Mouse (Mus musculus) MEL (cell line): ENCODE measurements around the gene Ocrl. TPM values are rescaled to one million over a fixed set of nuclear protein-coding genes. Genes with fewer than 3 reads are reported as not detected.

Source experiments
- DNase-seq: peaks from one replicate; pipeline ENCODE4 v3.0.0; 2011; ENCODE audit warnings: low read depth, low spot score
- H3K27ac ChIP-seq: 2 replicates; pipeline ENCODE4 v1.5.1; 2012; ENCODE audit warnings: low read depth, mild to moderate bottlenecking, control low read depth, low read length, moderate library complexity; ENCODE audit not compliant: control insufficient read depth
- H3K27me3 ChIP-seq, 2 experiments: fragments of 150-350 bp in 1 of 2; sonication (generic) in 1 of 2; 2 replicates each; pipeline ENCODE4 v1.6.1; 2012; ENCODE audit warnings: low read length in 2 of 2, mild to moderate bottlenecking in 2 of 2, improper control_type of control experiment in 1 of 2, moderate library complexity in 1 of 2; ENCODE audit not compliant: insufficient read depth in 2 of 2, control insufficient read depth in 1 of 2
- H3K36me3 ChIP-seq, 2 experiments: 2 replicates each; pipeline ENCODE4 v1.6.1; 2012 to 2014; ENCODE audit warnings: low read length in 2 of 2, improper control_type of control experiment in 1 of 2, inconsistent platforms in 1 of 2, mild to moderate bottlenecking in 1 of 2; ENCODE audit not compliant: insufficient read depth in 2 of 2, control insufficient read depth in 1 of 2
- H3K4me1 ChIP-seq, 2 experiments: fragments of 150-350 bp in 1 of 2; sonication (generic) in 1 of 2; 2 replicates each; pipeline ENCODE4 v1.6.1; 2012; ENCODE audit warnings: low read length in 2 of 2, improper control_type of control experiment in 1 of 2, mild to moderate bottlenecking in 1 of 2; ENCODE audit not compliant: insufficient read depth in 2 of 2, control insufficient read depth in 1 of 2
- H3K4me3 ChIP-seq, 2 experiments: fragments of 150-350 bp in 1 of 2; sonication (generic) in 1 of 2; 2 replicates each; pipeline ENCODE4 v1.5.1; 2012; ENCODE audit warnings: low read depth in 2 of 2, low read length in 2 of 2, mild to moderate bottlenecking in 2 of 2, moderate library complexity in 2 of 2, control low read depth in 1 of 2, improper control_type of control experiment in 1 of 2; ENCODE audit not compliant: control insufficient read depth in 1 of 2, insufficient read depth in 1 of 2
- H3K79me2 ChIP-seq: 2 replicates; pipeline ENCODE4 v1.6.1; 2012; ENCODE audit warnings: mild to moderate bottlenecking, low read length, moderate library complexity; ENCODE audit not compliant: control insufficient read depth, poor library complexity, insufficient read depth
- H3K9ac ChIP-seq: 2 replicates; pipeline ENCODE4 v1.6.1; 2012; ENCODE audit warnings: low read depth, mild to moderate bottlenecking, control low read depth, low read length, moderate library complexity; ENCODE audit not compliant: control insufficient read depth, poor library complexity, severe bottlenecking
- H3K9me3 ChIP-seq: fragments of 150-350 bp; sonication (generic); replicated peaks from 2 replicates; pipeline ENCODE4 v1.6.1; 2012; ENCODE audit warnings: mild to moderate bottlenecking, low read length, improper control_type of control experiment, moderate library complexity; ENCODE audit not compliant: insufficient read depth
- BHLHE40 ChIP-seq: IDR thresholded peaks from 2 replicates; pipeline ENCODE4 v1.6.1; 2012; ENCODE audit warnings: low read depth, mild to moderate bottlenecking, inconsistent platforms, low read length, improper control_type of control experiment, borderline replicate concordance
- E2F4 ChIP-seq: IDR thresholded peaks from 2 replicates; pipeline ENCODE4 v1.6.1; 2011; ENCODE audit warnings: low read depth, low read length, improper control_type of control experiment, borderline replicate concordance
- GABPA ChIP-seq: IDR thresholded peaks from 2 replicates; pipeline ENCODE4 v1.6.1; 2012; ENCODE audit warnings: low read depth, mild to moderate bottlenecking, inconsistent platforms, low read length, improper control_type of control experiment, moderate library complexity
- HCFC1 ChIP-seq: IDR thresholded peaks from 2 replicates; pipeline ENCODE4 v1.6.1; 2012; ENCODE audit warnings: low read depth, mild to moderate bottlenecking, inconsistent platforms, low read length, improper control_type of control experiment, moderate library complexity
- JUND ChIP-seq: IDR thresholded peaks from 2 replicates; pipeline ENCODE4 v1.6.1; 2011; ENCODE audit warnings: low read depth, mild to moderate bottlenecking, improper control_type of control experiment, low read length
- KAT2A ChIP-seq: conservative IDR thresholded peaks from 2 replicates; pipeline ENCODE4 v1.6.1; 2012; ENCODE audit warnings: low read depth, low read length, improper control_type of control experiment, inconsistent platforms
- MAFK ChIP-seq: IDR thresholded peaks from 2 replicates; pipeline ENCODE4 v1.6.1; 2011; ENCODE audit warnings: low read depth, mild to moderate bottlenecking, low read length, improper control_type of control experiment, borderline replicate concordance
- MAX ChIP-seq: IDR thresholded peaks from 2 replicates; pipeline ENCODE4 v1.6.1; 2011; ENCODE audit warnings: low read length, improper control_type of control experiment
- MXI1 ChIP-seq: IDR thresholded peaks from 2 replicates; pipeline ENCODE4 v1.6.1; 2011; ENCODE audit warnings: mild to moderate bottlenecking, low read depth, low read length, improper control_type of control experiment
- MYB ChIP-seq: IDR thresholded peaks from 2 replicates; pipeline ENCODE4 v1.6.1; 2011; ENCODE audit warnings: mild to moderate bottlenecking, low read depth, low read length, improper control_type of control experiment
- MYC ChIP-seq: IDR thresholded peaks from 2 replicates; pipeline ENCODE4 v1.6.1; 2011; ENCODE audit warnings: low read depth, mild to moderate bottlenecking, low read length, improper control_type of control experiment, moderate library complexity
- POLR2A ChIP-seq, 2 experiments: IDR thresholded peaks; 2 replicates each; pipeline ENCODE4 v1.6.1; 2011 to 2012; ENCODE audit warnings: low read length in 2 of 2, mild to moderate bottlenecking in 2 of 2, control low read depth in 1 of 2, improper control_type of control experiment in 1 of 2, low read depth in 1 of 2, moderate library complexity in 1 of 2; ENCODE audit not compliant: control insufficient read depth in 1 of 2, insufficient read depth in 1 of 2, poor library complexity in 1 of 2
- RAD21 ChIP-seq: IDR thresholded peaks from 2 replicates; pipeline ENCODE4 v1.6.1; 2011; ENCODE audit warnings: mild to moderate bottlenecking, low read depth, low read length, improper control_type of control experiment
- SIN3A ChIP-seq: IDR thresholded peaks from 2 replicates; pipeline ENCODE4 v1.6.1; 2012; ENCODE audit warnings: low read length, improper control_type of control experiment, inconsistent platforms
- SMC3 ChIP-seq: IDR thresholded peaks from 2 replicates; pipeline ENCODE4 v1.6.1; 2011; ENCODE audit warnings: low read depth, low read length, improper control_type of control experiment
- TCF12 ChIP-seq: IDR thresholded peaks from 2 replicates; pipeline ENCODE4 v1.6.1; 2014; ENCODE audit warnings: low read depth, mild to moderate bottlenecking, inconsistent platforms, low read length, improper control_type of control experiment, moderate library complexity
- UBTF ChIP-seq: IDR thresholded peaks from 2 replicates; pipeline ENCODE4 v1.6.1; 2012; ENCODE audit warnings: low read depth, mild to moderate bottlenecking, inconsistent platforms, low read length, improper control_type of control experiment, moderate library complexity, borderline replicate concordance; ENCODE audit not compliant: insufficient read depth
- USF2 ChIP-seq, 2 experiments: IDR thresholded peaks; 2 replicates each; pipeline ENCODE4 v1.6.1; 2011 to 2012; ENCODE audit warnings: improper control_type of control experiment in 2 of 2, low read length in 2 of 2, borderline replicate concordance in 1 of 2, inconsistent platforms in 1 of 2, low read depth in 1 of 2, mild to moderate bottlenecking in 1 of 2; ENCODE audit not compliant: insufficient read depth in 1 of 2
- ZC3H11A ChIP-seq: IDR thresholded peaks from 2 replicates; pipeline ENCODE4 v1.6.1; 2012; ENCODE audit warnings: low read depth, mild to moderate bottlenecking, inconsistent platforms, low read length, improper control_type of control experiment
- ZKSCAN1 ChIP-seq: IDR thresholded peaks from 2 replicates; pipeline ENCODE4 v1.6.1; 2012; ENCODE audit warnings: low read depth, mild to moderate bottlenecking, inconsistent platforms, low read length, improper control_type of control experiment, moderate library complexity
- polyA plus RNA-seq, 2 experiments: library from polyadenylated mRNA; stranded (reverse) in 1 of 2; unstranded in 1 of 2; fragments of >175 nt in 1 of 2; fragments of >200 nt in 1 of 2; gene quantifications; 2 replicates each; pipeline versions ENCODE4 v1.2.1 to v1.2.4; 2012; ENCODE audit warnings: low replicate concordance in 2 of 2, low read depth in 1 of 2; ENCODE audit not compliant: insufficient read length in 2 of 2, insufficient read depth in 1 of 2, missing spikeins in 1 of 2
- total RNA-seq: library from RNA; depleted of rRNA; stranded (reverse); fragments of 300-350 nt; gene quantifications from 2 replicates; pipeline ENCODE4 v1.2.3, GENCODE M21; 2012

The Ocrl gene
- total and polyA plus RNA-seq, 3 experiments, result 6.4 to 22.2 TPM; not detected in 1

GRCm38 (mm10) chrX:47949729-47950128 lies 37.5 kb downstream of the Ocrl start:
- peaks cover 0 to 2% of the 10 kb centered on the region in 2 experiments; a peak in 2 of 4 replicates for H3K36me3 ChIP-seq
- no peak overlapping the region for H3K4me3 ChIP-seq
- H3K27me3 ChIP-seq, result no peaks in the 10 kb centered on the region
- no peaks in the 10 kb centered on the region for H3K4me1 ChIP-seq
- H3K79me2 ChIP-seq, result no peaks in the 10 kb centered on the region
- no peak overlapping the region for H3K9ac ChIP-seq
- H3K9me3 ChIP-seq, result no peaks in the 10 kb centered on the region
- no peak for DNase-seq
- no peak overlapping the region for H3K27ac ChIP-seq
- TF ChIP-seq HCFC1 (no peak), MYC (no peak), BHLHE40 (no peak), UBTF (no peak), ZC3H11A (no peak), SIN3A (no peak)

- H3K9ac ChIP-seq, result no peak overlapping the region
- no peak for DNase-seq
- TF ChIP-seq ZKSCAN1 (no peak), ZC3H11A (no peak), GABPA (no peak), TCF12 (no peak), KAT2A (no peak), HCFC1 (no peak), SMC3 (no peak), MAX (no peak), USF2 (IDR thresholded peaks at IDR 0.05; ENCODE audit: borderline replicate concordance in 1 of 2, insufficient read depth in 1 of 2, low read depth in 1 of 2, low read length in 2 of 2) (no peak), UBTF (no peak), POLR2A (IDR thresholded peaks at IDR 0.05; ENCODE audit: control insufficient read depth in 1 of 2, insufficient read depth in 1 of 2, low read depth in 1 of 2, low read length in 2 of 2, poor library complexity in 1 of 2) (no peak), E2F4 (no peak), MAFK (no peak), JUND (no peak), MYB (no peak), MXI1 (no peak), RAD21 (no peak)
- no peaks in the 10 kb centered on the region for H3K27me3 ChIP-seq
- no peaks in the 10 kb centered on the region for H3K79me2 ChIP-seq
- H3K4me1 ChIP-seq, result no peaks in the 10 kb centered on the region
- H3K9me3 ChIP-seq, result no peaks in the 10 kb centered on the region
- no peak overlapping the region for H3K27ac ChIP-seq
- H3K36me3 ChIP-seq, result no peaks in the 10 kb centered on the region
- H3K4me3 ChIP-seq, result no peak overlapping the region
These were observed 50.4 kb downstream of the Ocrl start for GRCm38 (mm10) chrX:47962579-47962978.
